Mouse (Mus musculus) kidney, embryonic 16.5 days (tissue): ENCODE data around the gene Vps4b. TPM values are rescaled to one million over a fixed set of nuclear protein-coding genes. Genes with fewer than 3 reads are reported as not detected.

Source experiments
- ATAC-seq: fragments of 200-750 bp; cut with Nextera tagmentation; 2 replicates; pipeline ENCODE4 v1.8.0; 2017; ENCODE audit warnings: moderate TSS enrichment; ENCODE audit not compliant: low FRiP score, low TSS enrichment
- H3K27ac ChIP-seq: fragments of 300-500 bp; sonication (generic); 2 replicates; pipeline ENCODE4 v1.5.1; 2014; ENCODE audit warnings: low read length
- H3K27me3 ChIP-seq: fragments of 300-500 bp; sonication (generic); 2 replicates; pipeline ENCODE4 v1.6.1; 2014; ENCODE audit warnings: low read length, control low read depth, mixed read lengths; ENCODE audit not compliant: insufficient read depth
- H3K36me3 ChIP-seq: fragments of 300-500 bp; sonication (generic); 2 replicates; pipeline ENCODE4 v1.6.1; 2014; ENCODE audit warnings: low read length, control low read depth, mixed read lengths; ENCODE audit not compliant: insufficient read depth
- H3K4me1 ChIP-seq: fragments of 300-500 bp; sonication (generic); 2 replicates; pipeline ENCODE4 v1.6.1; 2014; ENCODE audit warnings: low read length, control low read depth, mixed read lengths; ENCODE audit not compliant: insufficient read depth
- H3K4me2 ChIP-seq: fragments of 300-500 bp; sonication (generic); replicated peaks from 2 replicates; pipeline ENCODE4 v1.6.1; 2014; ENCODE audit warnings: low read depth, low read length
- H3K4me3 ChIP-seq: fragments of 300-500 bp; sonication (generic); 2 replicates; pipeline ENCODE4 v1.5.1; 2014; ENCODE audit warnings: mild to moderate bottlenecking, low read length
- H3K9ac ChIP-seq: fragments of 300-500 bp; sonication (generic); replicated peaks from 2 replicates; pipeline ENCODE4 v1.6.1; 2014; ENCODE audit warnings: low read length
- H3K9me3 ChIP-seq: fragments of 300-500 bp; sonication (generic); 2 replicates; pipeline ENCODE4 v1.6.1; 2016; ENCODE audit warnings: low read length, control low read depth
- WGBS: fragments of 180-500 bp; shearing (Covaris S2); extraction: QIAGEN DNeasy Blood & Tissue Kit; methylation state at CpG from one replicate; pipeline ENCODE4 v1.1.7; 2014; 5-methylcytosine and 5-hydroxymethylcytosine counted together
- polyA plus RNA-seq: library from polyadenylated mRNA; unstranded; fragments of >200 nt; fragmentation: Nextera tagmentation; extraction: Ambion mirVana; gene quantifications from 2 replicates; pipeline ENCODE4 v1.2.1, GENCODE M21; 2015

Gene Vps4b
- 74.1 and 79.0 TPM in 2 replicates for polyA plus RNA-seq

- ATAC-seq = peak; percentile 99
- H3K36me3 ChIP-seq = no peaks in the 10 kb centered on the region
- peaks cover 7% of the 10 kb centered on the region; the same call in 1 of the 2 replicates for H3K4me1 ChIP-seq
- H3K4me3 ChIP-seq = peak within 1 kb of the TSS; percentile 99
- whole genome bisulfite sequencing = under 1% methylated on average over 23 of the region's 23 CpGs
- peak within 1 kb of the TSS; percentile 72 for H3K4me2 ChIP-seq
- H3K9me3 ChIP-seq = no peaks in the 10 kb centered on the region
- H3K27me3 ChIP-seq = no peaks in the 10 kb centered on the region
- H3K27ac ChIP-seq = peak within 1 kb of the TSS; percentile 97
- peak within 1 kb of the TSS; percentile 95 for H3K9ac ChIP-seq
These were observed at the start of gene Vps4b for GRCm38 (mm10) chr1:106796542-106796924. TSS of gene Vps4b (minus strand) at chr1:106796728.

GRCm38 (mm10) chr1:106828784-106829183 is 32.3 kb upstream of the Vps4b start:
- Histone ChIP-seq H3K27ac (no peak overlapping the region), H3K36me3 (no peaks in the 10 kb centered on the region), H3K27me3 (no peaks in the 10 kb centered on the region), H3K4me2 (no peak overlapping the region), H3K9me3 (no peaks in the 10 kb centered on the region), H3K4me1 (no peaks in the 10 kb centered on the region), H3K9ac (no peak overlapping the region), H3K4me3 (no peak overlapping the region)
- no peak for ATAC-seq
- WGBS = 48% methylated on average over 4 of the region's 4 CpGs

GRCm38 (mm10) chr1:106822297-106822696 is 25.8 kb upstream of the Vps4b start:
- WGBS = 81% methylated on average over 3 of the region's 3 CpGs
- no peak for ATAC-seq

GRCm38 (mm10) chr1:106818323-106818722 is 21.8 kb upstream of the Vps4b start:
- ATAC-seq = no peak
- no peak overlapping the region for H3K27ac ChIP-seq
- 18% methylated on average over 4 of the region's 4 CpGs for WGBS

More at GRCm38 (mm10) chr1:106822297-106822696, 25.8 kb upstream of the Vps4b start:
- Histone ChIP-seq H3K36me3 (no peaks in the 10 kb centered on the region), H3K4me2 (no peak overlapping the region), H3K9ac (no peak overlapping the region), H3K9me3 (no peaks in the 10 kb centered on the region), H3K4me3 (no peak overlapping the region), H3K4me1 (no peaks in the 10 kb centered on the region), H3K27me3 (no peaks in the 10 kb centered on the region), H3K27ac (no peak overlapping the region)

GRCm38 (mm10) chr1:106816766-106817165 is 20.2 kb upstream of the Vps4b start:
- ATAC-seq = no peak

More at GRCm38 (mm10) chr1:106818323-106818722, 21.8 kb upstream of the Vps4b start:
- no peaks in the 10 kb centered on the region for H3K9me3 ChIP-seq
- no peaks in the 10 kb centered on the region for H3K36me3 ChIP-seq
- H3K4me3 ChIP-seq = no peak overlapping the region
- no peak overlapping the region for H3K4me2 ChIP-seq
- H3K27me3 ChIP-seq = no peaks in the 10 kb centered on the region
- no peak overlapping the region for H3K9ac ChIP-seq
- H3K4me1 ChIP-seq = no peaks in the 10 kb centered on the region

GRCm38 (mm10) chr1:106815265-106815664 is 18.7 kb upstream of the Vps4b start:
- no peaks in the 10 kb centered on the region for H3K9me3 ChIP-seq
- no peak overlapping the region for H3K9ac ChIP-seq
- H3K4me3 ChIP-seq = no peak overlapping the region
- no peaks in the 10 kb centered on the region for H3K27me3 ChIP-seq
- WGBS = 82% methylated on average over 6 of the region's 6 CpGs
- H3K27ac ChIP-seq = no peak overlapping the region
- no peak overlapping the region for H3K4me2 ChIP-seq
- no peaks in the 10 kb centered on the region for H3K4me1 ChIP-seq
- no peak for ATAC-seq
- H3K36me3 ChIP-seq = no peaks in the 10 kb centered on the region

More at GRCm38 (mm10) chr1:106816766-106817165, 20.2 kb upstream of the Vps4b start:
- no peak overlapping the region for H3K4me2 ChIP-seq
- H3K36me3 ChIP-seq = no peaks in the 10 kb centered on the region
- no peak overlapping the region for H3K4me3 ChIP-seq
- no peak overlapping the region for H3K9ac ChIP-seq
- H3K27ac ChIP-seq = no peak overlapping the region
- WGBS = 87% methylated on average over 11 of the region's 11 CpGs
- no peaks in the 10 kb centered on the region for H3K9me3 ChIP-seq
- no peaks in the 10 kb centered on the region for H3K4me1 ChIP-seq
- H3K27me3 ChIP-seq = no peaks in the 10 kb centered on the region

GRCm38 (mm10) chr1:106814864-106815263 is 18.3 kb upstream of the Vps4b start:
- no peaks in the 10 kb centered on the region for H3K4me1 ChIP-seq
- 58% methylated on average over 5 of the region's 5 CpGs for whole genome bisulfite sequencing
- no peak overlapping the region for H3K27ac ChIP-seq
- no peaks in the 10 kb centered on the region for H3K36me3 ChIP-seq
- H3K4me2 ChIP-seq = no peak overlapping the region
- H3K27me3 ChIP-seq = no peaks in the 10 kb centered on the region
- no peak overlapping the region for H3K4me3 ChIP-seq
- no peak overlapping the region for H3K9ac ChIP-seq
- no peaks in the 10 kb centered on the region for H3K9me3 ChIP-seq
- ATAC-seq = no peak

GRCm38 (mm10) chr1:106799931-106800330 is 3.4 kb upstream of the Vps4b start:
- Histone ChIP-seq H3K4me1 (peaks cover 7% of the 10 kb centered on the region; the same call in 1 of the 2 replicates), H3K36me3 (no peaks in the 10 kb centered on the region), H3K27ac (no peak overlapping the region), H3K4me3 (no peak overlapping the region), H3K9ac (no peak overlapping the region), H3K9me3 (no peaks in the 10 kb centered on the region), H3K4me2 (no peak overlapping the region), H3K27me3 (no peaks in the 10 kb centered on the region)
- no peak for ATAC-seq
- WGBS = 88% methylated on average over 3 of the region's 3 CpGs

GRCm38 (mm10) chr1:106799406-106799805 is 2.9 kb upstream of the Vps4b start:
- Histone ChIP-seq H3K9ac (no peak overlapping the region), H3K4me2 (no peak overlapping the region), H3K4me3 (no peak overlapping the region), H3K9me3 (no peaks in the 10 kb centered on the region), H3K36me3 (no peaks in the 10 kb centered on the region), H3K4me1 (peaks cover 7% of the 10 kb centered on the region; the same call in 1 of the 2 replicates), H3K27ac (no peak overlapping the region), H3K27me3 (no peaks in the 10 kb centered on the region)
- ATAC-seq = no peak
- WGBS = 46% methylated on average over 1 of the region's 1 CpGs

GRCm38 (mm10) chr1:106796987-106797779 is 655 bp upstream of the Vps4b start:
- Histone ChIP-seq H3K4me1 (peaks cover 7% of the 10 kb centered on the region; the same call in 1 of the 2 replicates), H3K27ac (no peak overlapping the region), H3K4me2 (peak overlapping the region; percentile 59), H3K36me3 (no peaks in the 10 kb centered on the region), H3K9ac (0 out of 2 replicates have a peak overlapping the region, but pooled peaks have one; percentile 39), H3K4me3 (peak overlapping the region; percentile 99), H3K9me3 (no peaks in the 10 kb centered on the region), H3K27me3 (no peaks in the 10 kb centered on the region)
- ATAC-seq = peak; percentile 7; the same call in 1 of the 2 replicates
- 64% methylated on average over 7 of the region's 7 CpGs for WGBS
